Mouse (Mus musculus): ENCODE measurements around the gene Ubash3b. TPM values are rescaled to one million over a fixed set of nuclear protein-coding genes. Genes with fewer than 3 reads are reported as not detected.

Gene Ubash3b
- 10 to 100 TPM; 19.9 to 23.9 (median 21.7) TPM for total RNA-seq (2022)

GRCm38 (mm10) chr9:41161413-41161812 is at the start of gene Ubash3b:
Gene Ubash3b, minus strand, starts transcription at chr9:41161697.
- DNase-seq (ENCODE audit: low spot score in 2 of 2), result no peak

DNA sequence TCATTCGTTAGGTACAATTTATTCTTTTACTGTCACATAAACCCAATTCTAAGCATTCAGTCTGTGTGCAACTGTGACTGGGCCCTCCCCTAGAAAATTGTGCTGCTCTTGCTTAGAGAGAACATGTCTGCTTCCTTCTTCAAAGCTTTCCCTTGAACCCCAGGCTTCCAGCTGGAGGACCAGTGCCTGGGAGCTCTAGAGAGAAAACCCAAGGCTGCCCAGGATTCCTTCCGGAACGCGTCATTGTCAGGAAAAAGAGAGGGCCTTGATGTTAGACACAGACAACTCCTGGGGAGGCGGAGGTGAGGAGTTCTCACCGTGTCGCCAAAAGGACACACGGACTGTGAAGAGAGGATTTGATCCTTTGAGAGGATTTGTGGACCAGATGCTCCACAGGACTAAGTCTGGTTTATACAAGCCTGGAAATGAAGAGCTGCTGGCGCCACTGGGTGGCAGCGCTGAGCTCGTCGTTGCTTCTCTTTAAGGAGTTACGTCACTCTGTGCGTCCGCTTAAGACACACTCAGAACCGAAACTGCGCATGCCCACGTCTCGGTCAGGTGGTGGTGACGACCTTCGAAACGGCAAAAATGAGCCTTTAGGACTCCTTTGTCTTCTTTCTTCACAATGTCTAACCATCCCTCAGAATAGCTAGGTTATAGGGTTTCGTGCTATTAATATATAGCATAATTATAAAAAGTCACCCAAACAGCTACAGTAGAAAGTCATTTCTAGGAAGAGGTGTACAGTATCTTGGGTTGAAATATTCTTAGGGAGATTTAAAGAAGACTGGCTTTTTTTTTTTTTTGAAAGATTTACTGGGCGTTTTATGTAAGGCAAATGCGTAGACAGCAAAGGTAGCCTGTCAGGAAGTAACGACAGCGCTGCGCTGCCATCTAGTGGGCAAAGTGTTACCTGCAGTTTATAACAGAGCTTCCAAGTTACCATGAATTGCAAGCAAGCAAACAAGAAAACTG is 45.9 kb upstream of the Ubash3b start:
- DNase-seq (ENCODE audit: low spot score in 2 of 2), result peak; percentile 84 to 94

DNA sequence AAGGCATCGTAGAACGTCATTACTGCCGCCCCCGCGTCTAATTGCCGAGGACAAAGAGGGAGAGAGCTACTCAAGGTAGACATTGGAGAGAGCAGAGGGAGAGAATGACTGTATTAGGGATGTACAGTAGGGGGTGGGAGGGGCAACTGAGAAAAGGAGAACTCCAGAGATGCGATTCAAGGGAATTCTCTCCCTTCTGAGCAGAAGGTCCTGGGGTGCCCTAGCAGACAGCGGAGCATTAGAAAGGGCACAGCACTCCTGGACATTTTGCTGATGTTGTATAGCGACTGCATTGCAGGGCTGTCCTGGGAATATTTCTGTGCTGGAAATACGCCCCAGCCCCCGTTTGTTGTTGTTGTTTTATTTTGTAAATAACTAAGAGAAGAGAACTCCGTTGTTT is 45.2 kb upstream of the Ubash3b start:
- DNase-seq (ENCODE audit: low spot score in 2 of 2), result no peak

DNA sequence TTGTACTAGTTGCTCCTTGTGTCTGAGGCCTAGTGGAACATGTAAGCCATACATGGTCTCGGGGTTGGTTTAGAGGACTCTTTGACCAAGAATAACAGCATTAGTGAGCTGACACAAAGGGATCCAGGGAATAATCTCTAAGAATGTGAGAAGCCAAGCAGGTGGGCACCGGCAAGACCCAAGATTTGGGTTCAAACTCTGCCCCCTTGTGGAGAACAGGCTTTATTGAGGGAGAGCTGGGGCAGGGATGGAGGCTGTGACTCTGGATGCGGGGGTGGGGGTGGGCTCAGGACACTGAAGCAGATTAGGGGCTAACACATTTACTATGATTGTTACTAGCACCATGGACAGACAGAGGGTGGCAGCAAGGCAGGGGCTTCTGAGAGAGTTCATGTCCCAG is 43.8 kb upstream of the Ubash3b start:
- no peak for DNase-seq (ENCODE audit: low spot score in 2 of 2)

GRCm38 (mm10) chr9:41199456-41200252 is 38.2 kb upstream of the Ubash3b start:
- no peak for DNase-seq (ENCODE audit: low spot score in 2 of 2)

DNA sequence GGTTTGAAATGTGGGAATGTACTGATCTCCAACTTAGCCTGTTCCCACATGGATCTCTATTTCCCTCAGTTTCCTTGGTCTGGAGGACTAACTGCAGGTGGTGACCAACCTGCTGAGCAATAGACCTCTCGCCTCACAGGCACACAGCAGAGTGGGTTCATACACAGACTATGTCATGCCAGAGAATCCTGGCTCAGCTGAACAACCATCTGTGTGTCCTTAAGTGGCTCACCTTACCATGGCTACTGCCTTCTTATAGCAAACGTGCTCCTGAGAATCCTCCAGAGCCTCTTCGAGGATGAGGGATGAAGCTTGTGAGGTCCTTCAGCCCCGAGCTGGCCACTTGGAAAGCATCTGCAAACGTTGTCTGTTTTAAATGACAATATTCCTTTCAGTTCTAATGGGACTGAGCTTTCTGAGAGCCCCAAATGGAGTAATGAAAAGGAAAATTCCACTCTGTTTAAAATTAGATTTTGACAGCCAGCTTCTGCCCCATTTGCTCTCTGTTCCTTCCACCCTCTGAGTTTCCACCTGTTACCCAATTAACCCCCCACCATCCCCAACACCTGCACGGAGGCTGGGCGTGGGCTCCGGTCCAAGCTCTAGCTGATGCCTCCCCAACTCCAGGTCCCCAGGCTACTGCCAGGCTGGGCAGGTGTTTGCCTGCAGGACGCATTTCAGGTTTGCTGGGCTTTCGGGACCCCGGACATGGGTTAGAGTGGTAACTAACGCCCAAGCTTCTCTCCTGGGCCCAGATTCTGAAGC is 37.2 kb upstream of the Ubash3b start:
- DNase-seq (ENCODE audit: low spot score in 2 of 2), result no peak

DNA sequence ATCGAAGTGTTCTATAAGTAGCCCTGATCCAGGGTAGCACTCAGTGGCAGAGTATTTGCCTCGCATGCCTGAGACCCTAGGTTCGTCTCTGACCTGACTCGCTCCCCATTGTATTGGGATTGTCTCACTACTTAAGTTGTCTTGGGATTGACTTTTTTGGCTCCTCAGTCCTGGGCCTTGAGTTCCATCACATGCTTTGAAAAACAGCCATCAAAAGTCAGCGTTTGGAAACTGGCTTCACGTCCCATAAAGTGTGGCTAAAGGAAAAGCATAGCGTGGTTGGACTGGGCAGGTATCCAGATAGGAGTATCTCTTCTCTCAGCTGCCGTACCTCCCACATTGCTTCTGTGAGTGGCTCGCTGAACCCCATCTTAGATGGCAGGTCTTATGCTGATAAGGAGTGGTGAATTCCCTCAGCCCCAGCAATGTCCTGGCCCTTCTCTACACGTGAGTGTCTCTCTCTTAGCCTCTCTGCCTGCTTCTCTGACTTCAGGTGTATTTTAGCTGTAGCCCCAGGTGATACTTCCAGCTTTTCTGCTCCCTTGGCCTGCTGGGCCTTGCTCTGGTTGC is 34.3 kb upstream of the Ubash3b start:
- no peak for DNase-seq (ENCODE audit: low spot score in 2 of 2)

- peak in 1 of 2 experiments; percentile 60 for DNase-seq (ENCODE audit: low spot score in 2 of 2)
Measured at GRCm38 (mm10) chr9:41191651-41192210, 30.2 kb upstream of the Ubash3b start.

- DNase-seq (ENCODE audit: low spot score in 2 of 2), result peak; percentile 72 to 83
Measured at GRCm38 (mm10) chr9:41190745-41191482, 29.4 kb upstream of the Ubash3b start.

DNA sequence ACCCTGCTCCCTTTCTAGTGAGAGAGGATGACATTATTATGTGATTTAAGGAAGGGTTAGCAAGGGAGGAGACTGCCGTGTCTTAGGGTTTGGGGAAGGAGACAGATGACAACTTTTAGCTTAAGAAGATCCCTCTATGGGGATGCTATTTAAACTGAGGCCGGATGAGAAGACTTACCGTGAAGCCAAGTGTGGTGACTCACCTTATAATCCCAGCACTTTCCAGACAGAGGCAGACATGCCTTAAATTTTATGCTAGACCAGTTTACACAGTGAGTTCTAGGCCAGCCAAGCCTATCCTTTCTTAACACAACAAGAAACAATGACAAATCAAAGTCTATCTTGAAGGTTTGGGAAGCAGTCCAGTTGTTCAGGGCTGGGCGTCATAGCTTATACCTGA is 26.4 kb upstream of the Ubash3b start:
- no peak for DNase-seq (ENCODE audit: low spot score in 2 of 2)

DNA sequence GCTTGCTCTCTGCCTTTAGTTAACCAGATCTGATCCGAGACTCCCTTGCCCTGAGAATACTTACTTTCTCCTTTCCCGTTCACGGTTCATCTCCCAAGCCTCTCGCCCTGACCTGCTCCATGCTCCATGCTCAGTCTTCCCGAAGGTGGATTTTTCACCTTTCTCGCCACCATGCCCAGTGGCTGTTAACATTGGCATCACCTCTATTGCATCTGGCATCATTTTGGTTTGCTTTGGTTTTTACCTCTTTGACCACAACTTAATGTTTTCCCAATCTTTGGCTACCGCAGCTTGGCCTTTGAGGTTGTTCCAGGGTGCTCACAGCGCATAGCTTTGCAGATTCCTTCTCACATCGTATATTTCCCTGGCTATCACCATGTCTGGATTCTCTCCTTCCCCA is 26.0 kb upstream of the Ubash3b start:
- no peak for DNase-seq (ENCODE audit: low spot score in 2 of 2)

GRCm38 (mm10) chr9:41185331-41185730 is 23.8 kb upstream of the Ubash3b start:
- no peak for DNase-seq (ENCODE audit: low spot score in 2 of 2)

GRCm38 (mm10) chr9:41182550-41182949 is 21.1 kb upstream of the Ubash3b start:
- DNase-seq (ENCODE audit: low spot score in 2 of 2), result peak in 1 of 2 experiments; percentile 48

DNA sequence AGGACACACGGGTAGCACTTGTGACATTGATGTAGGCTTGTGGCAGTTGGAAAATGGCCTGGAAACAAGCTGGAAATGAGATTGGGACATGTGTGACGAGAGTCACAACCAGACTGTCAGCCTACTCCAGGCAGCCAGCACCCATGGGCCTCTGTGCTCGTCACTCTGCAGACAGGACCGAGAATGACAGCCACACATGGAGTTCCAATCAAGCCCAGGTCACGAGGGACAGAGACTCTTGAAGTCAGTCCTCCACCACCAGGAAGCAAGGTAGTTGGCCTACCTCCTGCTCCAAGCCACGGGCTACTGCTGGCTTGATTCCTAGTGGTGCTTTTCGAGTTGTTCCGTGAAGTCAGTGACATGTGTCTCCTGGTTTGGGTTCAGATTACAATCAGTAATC is 20.3 kb upstream of the Ubash3b start:
- DNase-seq (ENCODE audit: low spot score in 2 of 2), result no peak

- DNase-seq (ENCODE audit: low spot score in 2 of 2), result no peak
Measured at GRCm38 (mm10) chr9:41181372-41181771, 19.9 kb upstream of the Ubash3b start.

DNA sequence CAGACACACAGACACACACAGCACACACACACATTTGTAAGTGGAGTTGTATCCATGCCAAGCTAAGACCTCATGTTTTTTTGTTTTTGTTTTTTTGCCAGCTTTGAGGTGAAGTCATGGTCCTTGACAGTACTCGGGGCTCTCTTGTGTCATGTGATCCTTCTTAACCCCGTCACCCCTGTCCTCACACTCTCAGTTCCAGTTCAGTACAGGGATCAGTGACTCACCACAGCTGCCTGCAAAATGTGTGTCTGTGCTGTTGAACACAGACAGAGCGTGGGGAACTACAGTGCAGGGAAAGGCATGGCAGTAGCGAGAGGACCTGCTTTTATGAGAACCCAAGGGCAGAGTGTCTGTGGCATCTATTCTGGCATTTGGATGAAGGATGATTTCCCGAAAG is 17.6 kb upstream of the Ubash3b start:
- no peak for DNase-seq (ENCODE audit: low spot score in 2 of 2)

- DNase-seq (ENCODE audit: low spot score in 2 of 2), result no peak
Measured at GRCm38 (mm10) chr9:41173158-41173557, 11.7 kb upstream of the Ubash3b start.

- no peak for DNase-seq (ENCODE audit: low spot score in 2 of 2)
Measured at GRCm38 (mm10) chr9:41172426-41172825, 10.9 kb upstream of the Ubash3b start.

DNA sequence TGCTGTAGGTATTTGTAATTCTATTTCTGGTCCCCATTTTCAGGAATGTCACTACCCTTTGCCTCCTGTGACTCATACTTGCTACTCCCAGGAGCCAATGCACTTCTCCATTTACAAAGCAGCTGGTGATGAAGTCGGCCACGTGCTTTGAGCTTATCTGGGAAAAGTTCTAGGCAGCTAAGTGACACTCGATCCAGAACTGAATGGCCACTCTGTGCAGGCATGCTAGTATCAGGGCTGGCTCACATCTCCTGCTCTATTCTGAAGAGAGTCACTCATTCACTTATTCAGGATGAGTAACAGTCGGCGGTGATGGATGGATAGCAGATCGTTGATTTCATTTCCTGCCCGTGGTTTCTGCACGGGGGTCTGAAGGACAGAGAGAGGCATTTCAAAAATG is 8.5 kb upstream of the Ubash3b start:
- no peak for DNase-seq (ENCODE audit: low spot score in 2 of 2)

GRCm38 (mm10) chr9:41168656-41169055 is 7.2 kb upstream of the Ubash3b start:
- DNase-seq (ENCODE audit: low spot score in 2 of 2), result no peak
